Mouse (Mus musculus) myocyte (in vitro differentiated cells): ENCODE data around the gene Tmem8.

Experiments used
- CEBPB ChIP-seq: IDR thresholded peaks from 2 replicates; pipeline ENCODE4 v1.6.1; 2011; ENCODE audit warnings: mild to moderate bottlenecking, moderate library complexity; ENCODE audit not compliant: poor library complexity, insufficient read depth, severe bottlenecking
- E2F4 ChIP-seq: IDR thresholded peaks from one replicate; pipeline ENCODE4 v1.6.1; 2011; ENCODE audit warnings: mild to moderate bottlenecking, control low read depth, moderate library complexity; ENCODE audit not compliant: insufficient read depth
- MAX ChIP-seq: IDR thresholded peaks from one replicate; pipeline ENCODE4 v1.6.1; 2011; ENCODE audit warnings: low read depth, mild to moderate bottlenecking, control low read depth
- POLR2A ChIP-seq: IDR thresholded peaks from one replicate; pipeline ENCODE4 v1.6.1; 2011; ENCODE audit warnings: low read depth, mild to moderate bottlenecking, control low read depth, moderate library complexity; ENCODE audit not compliant: insufficient read length
- POLR2AphosphoS2 ChIP-seq: IDR thresholded peaks from one replicate; pipeline ENCODE4 v1.6.1; 2011; ENCODE audit warnings: low read depth, control low read depth; ENCODE audit not compliant: insufficient read length
- SRF ChIP-seq: IDR thresholded peaks from one replicate; pipeline ENCODE4 v1.6.1; 2011; ENCODE audit warnings: low read depth; ENCODE audit not compliant: control insufficient read depth, insufficient read length
- TCF12 ChIP-seq: IDR thresholded peaks from one replicate; pipeline ENCODE4 v1.6.1; 2011; ENCODE audit warnings: mild to moderate bottlenecking, control low read depth; ENCODE audit not compliant: poor library complexity, insufficient read depth, severe bottlenecking
- TCF3 ChIP-seq: IDR thresholded peaks from one replicate; pipeline ENCODE4 v1.6.1; 2011; ENCODE audit warnings: low read depth, control low read depth; ENCODE audit not compliant: insufficient read length

GRCm38 (mm10) chr17:26070136-26070535, 43.0 kb upstream of the Tmem8 start:
- no peak for TF ChIP-seq POLR2A
- no peak for TF ChIP-seq TCF12
- TF ChIP-seq POLR2AphosphoS2 = no peak
- TF ChIP-seq TCF3 = no peak
- no peak for TF ChIP-seq E2F4
- TF ChIP-seq MAX = no peak
- TF ChIP-seq CEBPB = no peak
- TF ChIP-seq SRF = no peak
